Mouse (Mus musculus): Measurements from ENCODE around the gene Pcnx3.

The Pcnx3 gene

GRCm38 (mm10) chr19:5688200-5689087, at the start of gene Pcnx3, which contains the start of gene Map3k11:
Pcnx3 (minus strand) TSS chr19:5688908.
Map3k11 (plus strand) TSS chr19:5688742.
- DNase-seq (ENCODE audit: low read depth, low spot score): peak; percentile 99

GRCm38 (mm10) chr19:5734325-5734724, 45.6 kb upstream of the Pcnx3 start:
- DNase-seq (ENCODE audit: low read depth, low spot score): no peak

GRCm38 (mm10) chr19:5731264-5731978, 42.7 kb upstream of the Pcnx3 start:
- DNase-seq (ENCODE audit: low read depth, low spot score): peak; percentile 89

GRCm38 (mm10) chr19:5730314-5731186, 41.8 kb upstream of the Pcnx3 start:
- no peak for DNase-seq (ENCODE audit: low read depth, low spot score)

- DNase-seq (ENCODE audit: low read depth, low spot score): peak; percentile 74
These were observed 40.7 kb upstream of the Pcnx3 start, which contains the start of gene Fam89b for GRCm38 (mm10) chr19:5729444-5729815. Fam89b (minus strand) TSS chr19:5729653.

GRCm38 (mm10) chr19:5728631-5729443, 40.1 kb upstream of the Pcnx3 start:
- DNase-seq (ENCODE audit: low read depth, low spot score): no peak

GRCm38 (mm10) chr19:5727701-5728100, 39.0 kb upstream of the Pcnx3 start:
- DNase-seq (ENCODE audit: low read depth, low spot score): peak; percentile 86

- no peak for DNase-seq (ENCODE audit: low read depth, low spot score)
These were observed 38.4 kb upstream of the Pcnx3 start for GRCm38 (mm10) chr19:5726961-5727578.

GRCm38 (mm10) chr19:5725767-5726515, 37.2 kb upstream of the Pcnx3 start, which contains the start of gene Ehbp1l1:
Ehbp1l1 (minus strand) TSS chr19:5726317.
- DNase-seq (ENCODE audit: low read depth, low spot score): no peak

GRCm38 (mm10) chr19:5725029-5725707, 36.5 kb upstream of the Pcnx3 start:
- DNase-seq (ENCODE audit: low read depth, low spot score): peak; percentile 95

GRCm38 (mm10) chr19:5724549-5724941, 35.8 kb upstream of the Pcnx3 start:
- peak; percentile 94 for DNase-seq (ENCODE audit: low read depth, low spot score)

GRCm38 (mm10) chr19:5723934-5724548, 35.3 kb upstream of the Pcnx3 start:
- no peak for DNase-seq (ENCODE audit: low read depth, low spot score)

- DNase-seq (ENCODE audit: low read depth, low spot score): no peak
These were observed 34.2 kb upstream of the Pcnx3 start for GRCm38 (mm10) chr19:5722848-5723425.

GRCm38 (mm10) chr19:5721233-5721632, 32.5 kb upstream of the Pcnx3 start:
- DNase-seq (ENCODE audit: low read depth, low spot score): no peak

GRCm38 (mm10) chr19:5716955-5717354, 28.2 kb upstream of the Pcnx3 start:
- DNase-seq (ENCODE audit: low read depth, low spot score): no peak

- DNase-seq (ENCODE audit: low read depth, low spot score): no peak
These were observed 27.3 kb upstream of the Pcnx3 start for GRCm38 (mm10) chr19:5715793-5716688.

- peak; percentile 92 for DNase-seq (ENCODE audit: low read depth, low spot score)
These were observed 25.0 kb upstream of the Pcnx3 start for GRCm38 (mm10) chr19:5713730-5714129.
